8 mouse cellular contexts compared by ENCODE assay signal in the genomic region with DNA sequence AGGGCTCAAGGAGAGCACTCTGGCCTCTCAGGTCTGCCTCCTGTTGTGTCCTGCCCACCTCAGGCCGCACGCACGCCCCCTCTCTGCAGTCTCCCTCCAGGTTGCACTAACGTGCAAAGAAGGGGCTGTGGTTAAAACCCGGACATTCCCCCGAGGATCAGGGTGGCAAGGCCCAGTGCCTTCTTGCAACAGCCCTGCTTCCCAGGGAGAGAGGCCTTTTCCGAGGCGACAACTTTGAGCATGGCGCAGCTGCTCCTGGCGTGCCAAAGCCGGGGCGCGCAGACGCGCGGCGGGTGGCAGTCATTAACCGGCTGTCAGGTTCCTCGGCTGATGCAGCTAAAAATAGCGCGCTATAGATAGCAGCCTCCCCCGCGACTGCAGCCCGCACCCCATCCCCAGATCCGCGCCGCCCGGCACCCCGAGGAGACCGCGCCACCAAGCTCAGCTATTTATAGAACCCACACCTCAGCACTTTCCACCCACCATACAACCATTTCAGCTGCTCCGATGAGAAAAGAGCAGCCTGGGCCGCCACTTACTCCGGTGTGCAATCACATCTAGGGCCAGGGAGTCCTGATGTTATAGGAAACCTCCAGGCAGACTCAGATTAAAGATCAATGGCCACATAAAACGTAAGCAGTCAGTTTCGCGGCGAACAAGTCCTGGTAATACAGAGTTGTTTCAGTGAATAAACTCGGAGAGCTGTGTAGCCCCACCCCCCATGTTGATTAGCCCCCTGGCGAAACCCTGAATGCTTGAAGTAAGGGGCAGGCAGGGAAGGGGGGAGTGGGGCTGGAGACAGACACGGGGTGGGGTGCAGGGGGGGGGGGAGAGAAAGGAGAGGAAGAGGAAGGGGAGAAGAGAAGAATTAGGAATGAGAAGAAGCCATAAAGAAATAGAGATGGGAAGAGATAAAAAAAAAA. TPM values are rescaled to one million over a fixed set of nuclear protein-coding genes. Genes with fewer than 3 reads are reported as not detected.
DNase-seq lines count a peak whose midpoint lies in the region; ATAC-seq and TF ChIP-seq lines count a peak whose summit lies in the region.

No protein-coding gene starts in this region.

- 0 out of 2 replicates have a peak overlapping the region, but pooled peaks have one; percentile 51 for H3K9ac ChIP-seq in heart, embryonic 12.5 days
- peak overlapping the region; percentile 11; the same call in 1 of the 2 replicates for H3K9ac ChIP-seq in liver, postnatal 0 days (replicated peaks)

- H3K27ac ChIP-seq in forebrain, embryonic 10.5 days, result peak overlapping the region; percentile 71
- peak overlapping the region; percentile 92 for H3K27ac ChIP-seq in heart, embryonic 12.5 days (ENCODE audit: poor library complexity, severe bottlenecking)
- H3K27ac ChIP-seq in layer of hippocampus, adult 2 months, result peak overlapping the region; percentile 78
- no peak overlapping the region for H3K27ac ChIP-seq in liver, postnatal 0 days (ENCODE audit: low read depth)

- peak; percentile 86 for ATAC-seq in heart, embryonic 12.5 days (ENCODE audit: insufficient number of reproducible peaks, low FRiP score)
- no peak for ATAC-seq in liver, postnatal 0 days
- no peak for ATAC-seq in erythroid progenitor cell, adult 5-6 weeks (replicated peaks; ENCODE audit: low FRiP score, poor library complexity, severe bottlenecking)

- H3K27me3 ChIP-seq in forebrain, embryonic 10.5 days (ENCODE audit: poor library complexity, severe bottlenecking), result peaks cover 42% of the 10 kb centered on the region
- peaks cover 5% of the 10 kb centered on the region; the same call in 1 of the 2 replicates for H3K27me3 ChIP-seq in heart, embryonic 12.5 days (replicated peaks)
- H3K27me3 ChIP-seq in liver, postnatal 0 days (ENCODE audit: insufficient read depth, low read length), result peaks cover 13% of the 10 kb centered on the region

- H3K36me3 ChIP-seq in forebrain, embryonic 10.5 days (replicated peaks), result no peaks in the 10 kb centered on the region
- no peaks in the 10 kb centered on the region for H3K36me3 ChIP-seq in heart, embryonic 12.5 days
- H3K36me3 ChIP-seq in liver, postnatal 0 days (replicated peaks; ENCODE audit: insufficient read depth, low read length), result no peaks in the 10 kb centered on the region

- peaks cover 34% of the 10 kb centered on the region for H3K4me1 ChIP-seq in forebrain, embryonic 10.5 days
- H3K4me1 ChIP-seq in heart, embryonic 12.5 days (replicated peaks), result peaks cover 37% of the 10 kb centered on the region
- H3K4me1 ChIP-seq in liver, postnatal 0 days (ENCODE audit: insufficient read depth), result no peaks in the 10 kb centered on the region; the same call in 1 of the 2 replicates

- peak; percentile 11 to 38 for DNase-seq in spleen, postnatal 36 days (ENCODE audit: low spot score in 2 of 2)
- no peak for DNase-seq in spleen, adult 12 weeks (ENCODE audit: low spot score)
- peak; percentile 31 for DNase-seq in forebrain, embryonic 10.5 days (ENCODE audit: extremely low spot score, low spot score)
- peak; percentile 76 to 78 for DNase-seq in layer of hippocampus, adult 2 months (ENCODE audit: low spot score in 2 of 2)
- peak; percentile 21 for DNase-seq in liver, postnatal 0 days
- DNase-seq in right cerebral cortex, adult 2 months (ENCODE audit: low spot score in 2 of 2), result peak; percentile 82 to 85

- H3K4me3 ChIP-seq in forebrain, embryonic 10.5 days, result peak overlapping the region; percentile 59
- peak overlapping the region; percentile 38 for H3K4me3 ChIP-seq in heart, embryonic 12.5 days
- H3K4me3 ChIP-seq in layer of hippocampus, adult 2 months, result peak overlapping the region; percentile 36
- peak overlapping the region; percentile 30 for H3K4me3 ChIP-seq in liver, postnatal 0 days (ENCODE audit: low read depth, low read length)

- no peak for TF ChIP-seq EP300 in liver, postnatal 0 days (IDR thresholded peaks at IDR 0.05; ENCODE audit: low read depth)

- under 1% methylated on average over 41 of the region's 41 CpGs for WGBS in forebrain, embryonic 10.5 days
- WGBS in heart, embryonic 12.5 days, result under 1% methylated on average over 41 of the region's 41 CpGs
- WGBS in liver, postnatal 0 days (ENCODE audit: insufficient replicate concordance), result under 1% methylated on average over 41 of the region's 41 CpGs

- H3K4me2 ChIP-seq in heart, embryonic 12.5 days, result peak overlapping the region; percentile 63
- peak overlapping the region; percentile 62 for H3K4me2 ChIP-seq in liver, postnatal 0 days (ENCODE audit: low read depth, low read length)

- peak; percentile 12; the same call in 1 of the 2 replicates for TF ChIP-seq CTCF in layer of hippocampus, adult 2 months (conservative IDR thresholded peaks at IDR 0.05)
- 0 out of 2 replicates have a peak, but pooled peaks have one; percentile 4 for TF ChIP-seq CTCF in liver, postnatal 0 days (IDR thresholded peaks at IDR 0.05; ENCODE audit: low read depth)

- 0 out of 2 replicates have a peak, but pooled peaks cover 4% of the 10 kb centered on the region for H3K9me3 ChIP-seq in forebrain, embryonic 10.5 days
- H3K9me3 ChIP-seq in heart, embryonic 12.5 days (replicated peaks), result no peaks in the 10 kb centered on the region
- no peaks in the 10 kb centered on the region for H3K9me3 ChIP-seq in liver, postnatal 0 days (ENCODE audit: low read length)

RNA-seq across cellular contexts. Expression of gene Sepsecs, which starts 50.9 kb away (rescaled TPM):
- polyA plus RNA-seq in forebrain, embryonic 10.5 days (2016; fragmentation: Nextera tagmentation; extraction: Ambion mirVana), result 8.2 and 8.7 TPM in 2 replicates
- 6.4 and 7.7 TPM in 2 replicates for polyA plus RNA-seq in heart, embryonic 12.5 days (2016; fragmentation: Nextera tagmentation; extraction: Ambion mirVana)
- total RNA-seq in layer of hippocampus, adult 2 months (2021), result 10 to 100 TPM; 10.5 to 10.6 TPM
- 10.8 and 12.0 TPM in 2 replicates for polyA plus RNA-seq in liver, postnatal 0 days (2015; fragmentation: Nextera tagmentation; extraction: Ambion mirVana)
- 8.3 and 15.5 TPM in 2 replicates for total RNA-seq in erythroid progenitor cell, adult 5-6 weeks (2015; ENCODE audit: low replicate concordance)
- 10.1 and 27.7 TPM in 2 replicates for total RNA-seq in erythroid progenitor cell, adult 5-6 weeks (2017; ENCODE audit: low replicate concordance)

RNA-seq across cellular contexts. Expression of gene Lgi2, which starts 52.3 kb away (rescaled TPM):
- 0.89 and 1.1 TPM in 2 replicates for polyA plus RNA-seq in forebrain, embryonic 10.5 days (2016; fragmentation: Nextera tagmentation; extraction: Ambion mirVana)
- 3.8 TPM in 2 replicates for polyA plus RNA-seq in heart, embryonic 12.5 days (2016; fragmentation: Nextera tagmentation; extraction: Ambion mirVana)
- 10 to 100 TPM; 21.2 to 22.8 TPM for total RNA-seq in layer of hippocampus, adult 2 months (2021)
- 0.18 and 0.26 TPM in 2 replicates for polyA plus RNA-seq in liver, postnatal 0 days (2015; fragmentation: Nextera tagmentation; extraction: Ambion mirVana)
- not detected in 2 replicates for total RNA-seq in erythroid progenitor cell, adult 5-6 weeks (2015; ENCODE audit: low replicate concordance)
- total RNA-seq in erythroid progenitor cell, adult 5-6 weeks (2017; ENCODE audit: low replicate concordance), result not detected in 2 replicates
